Mouse (Mus musculus) frontal cortex, postnatal 10 days (tissue): ENCODE data around the gene Tmtc2.

ENCODE experiments used
- DNase-seq, 2 experiments: peaks; one replicate each; pipeline ENCODE4 v3.0.0; 2022; ENCODE audit warnings: low spot score in 2 of 2, mixed read lengths in 1 of 2

Tmtc2 gene

DNA sequence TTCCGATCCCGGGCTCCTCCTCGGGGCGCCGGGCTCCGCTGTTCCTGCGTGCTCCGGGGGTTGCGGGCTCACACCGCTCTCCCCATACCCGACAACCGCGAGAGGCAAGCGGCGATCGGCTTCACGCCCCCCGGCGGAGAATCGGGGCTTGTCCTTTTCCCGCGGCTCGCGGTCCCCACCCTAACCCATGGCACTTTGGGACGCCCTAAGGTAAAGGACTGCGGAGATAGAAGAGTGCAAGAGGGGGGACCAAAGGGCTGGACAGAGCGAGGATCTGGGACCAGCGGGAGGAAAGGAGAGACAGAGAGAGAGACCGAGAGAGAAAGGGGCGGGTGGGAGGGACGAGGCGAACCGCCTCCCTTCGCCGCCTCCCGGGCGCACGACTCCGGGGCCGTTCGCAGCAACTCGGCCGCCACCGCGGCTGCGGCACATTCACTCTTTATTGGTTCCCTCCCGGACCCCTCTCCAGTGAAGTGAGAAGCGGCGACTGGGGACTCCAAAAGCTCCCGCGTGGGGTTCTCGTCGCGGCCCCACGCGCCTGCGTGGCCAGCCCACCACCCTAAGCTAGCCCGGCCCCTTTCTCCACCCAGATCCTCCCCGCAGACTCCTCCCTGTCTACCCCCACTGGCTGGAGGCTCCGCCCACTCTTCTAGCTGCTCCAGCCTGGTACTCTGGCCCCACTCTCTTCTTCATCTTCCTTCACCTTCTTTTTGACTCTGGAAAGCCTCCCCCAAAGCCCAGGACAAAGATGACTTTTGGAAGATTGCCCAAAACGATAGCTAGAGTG, at the start of gene Tmtc2:
Gene Tmtc2, minus strand, starts transcription at position 544 of the 787 bp plus-strand sequence.
- DNase-seq, result peak; percentile 82 to 87

- DNase-seq, result no peak
Observed at GRCm38 (mm10) chr10:105612117-105612516, 37.9 kb upstream of the Tmtc2 start.

GRCm38 (mm10) chr10:105598826-105599225, 24.6 kb upstream of the Tmtc2 start:
- DNase-seq, result no peak

DNA sequence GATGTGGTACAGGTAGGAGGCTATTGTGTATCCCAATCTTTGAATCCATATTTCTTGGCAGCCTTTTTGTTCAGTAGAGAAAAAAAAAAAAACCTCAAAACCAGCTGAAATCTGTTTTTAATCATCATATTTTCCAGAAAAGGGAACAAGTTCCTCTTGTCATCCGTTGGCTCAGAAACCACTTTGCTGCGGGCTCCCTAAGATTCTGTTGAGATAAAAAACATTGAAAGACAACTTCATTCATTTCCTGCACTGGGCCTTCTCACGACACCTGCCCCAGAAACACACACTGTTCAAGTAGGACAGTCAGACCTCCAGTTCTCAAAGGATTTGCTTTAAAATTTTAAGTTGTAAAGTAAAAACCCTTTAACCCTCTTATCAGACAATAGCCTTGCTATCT, 23.0 kb upstream of the Tmtc2 start:
- DNase-seq, result no peak

- no peak for DNase-seq
Observed at GRCm38 (mm10) chr10:105595480-105596102, 21.3 kb upstream of the Tmtc2 start.

DNA sequence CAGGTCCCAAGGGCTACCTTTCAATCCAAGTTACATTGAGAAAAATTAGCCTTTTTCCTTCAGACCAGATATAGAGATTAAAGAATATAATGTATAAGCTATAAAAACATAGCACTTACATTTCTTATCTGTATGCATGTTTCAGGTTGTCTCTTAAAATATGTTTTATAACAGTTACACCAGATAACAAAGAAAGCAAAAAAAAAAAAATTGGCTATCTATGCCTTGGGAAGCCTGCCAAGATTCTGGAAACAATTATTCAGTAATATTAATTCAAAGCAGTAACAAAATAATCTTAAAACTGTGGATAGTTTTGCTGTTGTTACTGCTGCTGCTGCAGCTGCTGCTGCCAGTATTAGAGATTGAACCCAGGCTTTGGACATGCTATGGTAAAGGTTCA, 13.9 kb upstream of the Tmtc2 start:
- no peak for DNase-seq

DNA sequence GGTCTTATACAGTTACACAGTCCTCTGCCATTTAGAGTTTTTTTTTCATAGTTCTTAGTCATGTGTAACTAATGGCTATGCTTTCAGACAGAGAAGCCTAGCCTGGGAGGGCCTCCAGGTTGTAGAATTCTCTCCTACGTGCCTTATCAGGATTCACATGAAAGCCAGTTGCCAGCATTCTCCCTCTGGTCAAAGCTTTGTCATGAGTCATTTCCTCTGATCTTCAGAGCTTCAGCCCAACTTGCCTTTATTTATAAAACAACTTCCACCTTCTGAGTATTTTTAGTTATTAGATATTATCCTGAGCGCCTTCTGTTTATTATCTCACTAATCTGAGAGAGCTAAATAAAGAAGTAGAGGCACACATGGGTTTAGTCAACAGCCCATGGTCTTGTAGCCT, 5.1 kb upstream of the Tmtc2 start:
- DNase-seq, result no peak

DNA sequence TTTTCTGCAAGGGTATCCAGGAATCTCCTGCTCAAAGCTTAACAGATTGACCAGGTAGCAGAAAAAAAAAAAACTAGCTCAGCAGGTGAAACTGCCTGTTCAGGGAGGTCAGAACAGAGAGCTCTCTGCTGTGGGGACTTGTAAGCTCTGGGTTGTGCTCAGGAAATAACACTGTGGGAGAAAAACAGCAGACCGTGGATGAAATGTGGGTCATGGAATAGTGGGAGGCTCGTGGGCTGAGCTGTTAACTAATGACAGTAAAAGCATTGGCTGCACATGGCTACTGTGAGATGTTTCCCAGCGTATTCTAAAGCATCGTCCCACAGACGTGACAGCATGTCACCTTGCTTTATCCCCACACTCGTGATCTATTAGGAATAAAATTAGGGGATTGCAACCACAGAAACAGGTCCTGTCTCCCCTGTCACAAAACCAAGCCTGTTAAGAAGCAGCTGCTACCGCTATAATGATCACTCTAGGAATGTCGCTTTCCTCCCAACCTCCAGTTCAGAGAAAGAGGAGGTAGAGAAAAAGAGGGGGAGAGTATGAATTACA, 4.1 kb upstream of the Tmtc2 start:
- no peak for DNase-seq

- DNase-seq, result peak; percentile 83 to 91
Observed at GRCm38 (mm10) chr10:105574695-105575660, 727 bp upstream of the Tmtc2 start.

GRCm38 (mm10) chr10:105573306-105573907, 844 bp downstream of the Tmtc2 start:
- peak in 1 of 2 experiments; percentile 22 for DNase-seq

DNA sequence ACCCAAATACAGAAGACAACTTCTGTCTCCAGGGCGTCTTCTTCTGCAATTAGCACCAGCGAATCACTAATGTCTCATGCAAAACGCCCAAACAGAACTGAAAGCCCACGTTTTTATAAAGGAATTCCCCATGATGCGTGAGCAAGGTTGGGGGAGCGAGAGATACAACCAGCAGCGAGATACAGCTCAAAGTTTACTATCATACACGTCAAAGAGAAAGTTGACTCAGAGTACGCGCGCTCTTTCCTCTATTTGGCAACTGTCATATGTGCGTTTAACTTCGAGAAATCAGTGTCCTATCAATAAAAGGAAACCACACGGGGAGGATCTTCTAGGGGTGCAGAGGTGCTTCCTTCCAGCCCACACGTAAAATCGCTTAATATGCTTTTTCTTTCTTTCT, 1.4 kb downstream of the Tmtc2 start:
- DNase-seq, result no peak

DNA sequence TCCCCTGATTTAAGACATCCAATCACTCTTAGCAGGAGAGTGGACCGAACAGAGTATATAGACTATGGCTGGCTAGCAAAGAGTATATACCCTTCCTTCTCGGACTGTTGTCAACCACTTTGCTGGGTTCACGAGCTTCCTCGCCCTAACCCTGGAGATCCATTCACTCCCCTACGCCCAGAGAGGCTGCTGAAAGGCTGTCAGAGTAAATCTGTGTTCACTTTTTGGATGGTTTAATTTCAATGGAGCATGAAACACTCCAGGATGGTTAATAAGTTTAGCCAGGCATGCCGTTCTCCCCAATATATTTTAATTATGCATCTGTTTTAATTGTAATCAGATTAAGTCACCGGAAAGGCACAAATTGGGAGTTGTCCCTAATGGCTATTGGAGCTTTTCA, 1.9 kb downstream of the Tmtc2 start:
- DNase-seq, result no peak

DNA sequence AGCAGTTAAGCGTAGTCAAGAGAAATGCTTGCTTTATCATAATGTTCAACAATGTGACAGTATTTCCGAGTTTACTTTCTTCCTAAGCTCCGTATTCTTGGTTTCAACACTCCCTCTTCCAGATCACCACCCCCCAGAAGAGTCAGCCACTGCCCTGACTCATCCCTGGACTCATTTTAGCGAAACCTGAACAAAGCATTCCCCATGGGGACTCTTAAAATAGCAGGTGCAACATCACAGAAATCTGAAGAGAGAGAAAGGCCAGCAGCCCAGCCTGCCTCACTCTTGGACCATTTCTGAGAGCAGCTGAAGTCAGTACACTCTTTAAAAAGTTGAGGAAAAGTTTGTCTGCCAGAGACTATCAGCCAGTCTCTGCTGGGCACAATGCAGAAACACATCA, 2.4 kb downstream of the Tmtc2 start:
- DNase-seq, result no peak

DNA sequence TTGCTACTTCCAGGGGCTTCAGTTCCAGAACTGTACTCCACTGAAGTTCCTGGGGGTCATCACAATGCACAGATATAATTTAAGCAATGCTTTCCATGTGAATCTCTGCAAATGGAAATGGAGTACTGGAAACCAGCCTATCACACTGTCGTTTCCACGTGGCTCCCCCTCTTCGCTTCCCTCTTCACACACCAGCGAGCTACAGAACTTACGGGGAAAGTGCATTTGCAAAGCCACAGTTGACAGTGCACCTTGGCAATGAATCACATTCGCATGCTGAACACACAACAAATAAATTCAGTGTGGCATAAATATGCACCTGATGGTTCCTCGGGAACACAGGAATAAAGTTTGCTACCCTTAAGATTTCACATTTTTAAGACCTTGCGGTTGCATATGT, 3.2 kb downstream of the Tmtc2 start:
- no peak for DNase-seq

DNA sequence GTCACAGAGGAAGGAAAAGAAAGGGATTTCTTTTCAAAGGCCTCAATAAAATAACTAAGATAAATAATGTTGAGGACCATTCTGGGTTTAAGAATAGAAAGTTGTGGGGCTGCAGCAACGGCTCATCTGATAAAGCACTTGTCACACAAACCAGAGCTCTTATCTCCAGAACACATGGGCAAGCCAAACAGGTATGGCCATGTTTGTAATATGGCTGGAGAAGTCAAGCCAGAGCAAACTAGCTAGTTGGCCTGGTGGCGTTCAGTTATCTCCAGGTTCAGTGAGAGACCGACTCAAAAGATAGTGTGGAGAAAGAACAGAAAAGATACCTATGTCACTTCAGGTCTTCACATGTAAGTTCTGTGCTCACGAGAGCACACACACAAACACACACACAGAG, 4.7 kb downstream of the Tmtc2 start:
- no peak for DNase-seq

DNA sequence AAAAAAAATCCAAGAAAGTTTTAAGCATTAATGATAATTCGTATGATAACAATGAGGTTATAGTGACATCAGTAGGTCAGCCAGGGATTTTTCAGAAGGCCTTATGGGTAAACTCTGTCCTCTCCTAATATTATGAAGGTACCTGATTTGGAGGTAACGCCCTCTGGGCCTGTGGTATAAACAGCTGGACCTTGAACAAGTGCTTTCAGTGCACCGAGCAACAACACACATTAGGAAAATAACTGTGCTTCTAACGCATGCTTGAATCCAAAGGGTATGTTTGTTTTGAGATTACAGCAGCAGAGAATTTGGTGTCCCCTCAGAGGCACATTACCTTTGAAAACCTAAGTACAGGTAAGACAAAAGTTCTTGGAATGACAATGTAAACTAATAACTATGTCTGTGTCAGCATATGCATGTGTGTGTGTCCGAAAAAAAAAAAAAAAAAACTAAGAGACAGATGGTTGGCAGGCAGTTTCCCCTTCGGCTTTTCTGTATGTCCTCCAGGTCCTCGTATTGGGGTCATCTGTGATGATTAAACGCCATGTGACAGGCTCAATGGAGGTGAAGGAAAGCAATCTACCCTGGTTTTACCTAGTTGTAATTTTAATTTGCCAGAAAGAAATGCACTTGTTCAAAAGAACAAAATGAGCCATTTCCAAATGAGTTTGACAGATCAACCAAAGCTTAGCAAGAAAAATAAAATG, 6.3 kb downstream of the Tmtc2 start:
- DNase-seq, result no peak

DNA sequence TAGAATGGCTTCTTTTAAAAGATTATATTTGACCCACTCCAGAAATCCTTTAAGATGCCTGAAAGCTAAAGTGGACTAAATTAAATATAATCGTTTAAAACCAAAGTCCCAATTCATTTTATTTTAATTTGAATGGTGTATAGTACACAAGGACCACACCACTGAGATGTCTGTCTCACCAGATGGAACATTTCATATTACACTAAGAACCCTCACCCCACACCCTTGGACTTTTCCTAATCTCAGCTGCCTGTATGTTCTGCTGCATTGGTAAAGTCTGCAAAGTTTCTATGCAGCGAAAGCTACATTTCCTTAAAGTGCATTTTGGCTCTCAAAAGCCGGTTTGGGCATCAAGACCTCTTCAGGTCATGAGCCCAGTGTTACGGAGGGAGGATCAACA, 12.7 kb downstream of the Tmtc2 start:
- DNase-seq, result no peak

DNA sequence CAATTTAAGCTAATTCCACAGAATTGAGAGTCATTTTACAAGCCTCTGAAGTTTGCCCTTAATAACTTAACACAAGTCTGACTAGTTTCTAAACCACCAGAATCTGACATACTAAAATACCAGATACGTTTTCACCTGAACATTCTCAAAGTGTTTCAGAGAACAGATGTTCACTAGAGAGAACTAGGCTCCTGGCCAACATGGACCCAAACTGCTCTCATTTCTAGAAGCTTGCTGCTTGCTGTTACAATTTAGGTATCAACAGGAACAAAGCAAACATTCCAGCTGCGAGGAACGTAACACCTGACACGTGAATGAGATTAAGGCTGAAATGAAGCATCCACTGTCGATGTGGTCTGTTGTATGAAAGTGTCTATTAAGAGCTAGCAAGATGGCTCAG, 16.7 kb downstream of the Tmtc2 start:
- no peak for DNase-seq

- no peak for DNase-seq
Observed at GRCm38 (mm10) chr10:105556890-105557572, 17.2 kb downstream of the Tmtc2 start.

DNA sequence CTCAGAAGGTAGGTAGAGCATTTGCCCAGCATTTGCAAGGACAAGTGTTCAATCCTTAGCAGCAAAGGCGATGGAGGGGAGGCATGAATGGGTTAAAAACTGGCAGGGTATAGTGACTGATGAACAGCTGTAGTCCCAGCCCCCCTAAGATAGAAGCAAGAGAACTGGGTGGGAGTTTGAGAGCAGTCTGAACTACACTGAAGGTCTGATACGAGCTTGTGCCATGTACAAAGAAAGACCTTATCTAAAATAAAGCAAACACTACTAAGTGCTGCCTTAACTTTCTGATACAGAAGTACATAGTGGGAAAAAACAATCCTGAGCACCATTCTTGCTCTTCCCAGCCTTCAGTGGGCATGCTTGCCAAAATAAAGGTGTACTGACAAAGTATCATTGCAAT, 20.1 kb downstream of the Tmtc2 start:
- DNase-seq, result no peak
